Mouse (Mus musculus) heart, postnatal 4 days (tissue): ENCODE measurements around the gene Pomt1. TPM values are rescaled to one million over a fixed set of nuclear protein-coding genes. Genes with fewer than 3 reads are reported as not detected.

Experiments used
- DNase-seq: peaks from one replicate; pipeline ENCODE4 v3.0.0; 2021
- total RNA-seq, 2 experiments: library from RNA; stranded (reverse); gene quantifications; 2 replicates each; pipeline ENCODE4 v1.2.3; 2021

Pomt1 gene
- total RNA-seq, 2 experiments from 2014 or later = 18.0 to 19.1 TPM

GRCm38 (mm10) chr2:32222057-32222456 lies 14.3 kb upstream of the Pomt1 start:
- no peak for DNase-seq

- DNase-seq = no peak
Observed at GRCm38 (mm10) chr2:32235433-32235832, 957 bp upstream of the Pomt1 start.

DNA sequence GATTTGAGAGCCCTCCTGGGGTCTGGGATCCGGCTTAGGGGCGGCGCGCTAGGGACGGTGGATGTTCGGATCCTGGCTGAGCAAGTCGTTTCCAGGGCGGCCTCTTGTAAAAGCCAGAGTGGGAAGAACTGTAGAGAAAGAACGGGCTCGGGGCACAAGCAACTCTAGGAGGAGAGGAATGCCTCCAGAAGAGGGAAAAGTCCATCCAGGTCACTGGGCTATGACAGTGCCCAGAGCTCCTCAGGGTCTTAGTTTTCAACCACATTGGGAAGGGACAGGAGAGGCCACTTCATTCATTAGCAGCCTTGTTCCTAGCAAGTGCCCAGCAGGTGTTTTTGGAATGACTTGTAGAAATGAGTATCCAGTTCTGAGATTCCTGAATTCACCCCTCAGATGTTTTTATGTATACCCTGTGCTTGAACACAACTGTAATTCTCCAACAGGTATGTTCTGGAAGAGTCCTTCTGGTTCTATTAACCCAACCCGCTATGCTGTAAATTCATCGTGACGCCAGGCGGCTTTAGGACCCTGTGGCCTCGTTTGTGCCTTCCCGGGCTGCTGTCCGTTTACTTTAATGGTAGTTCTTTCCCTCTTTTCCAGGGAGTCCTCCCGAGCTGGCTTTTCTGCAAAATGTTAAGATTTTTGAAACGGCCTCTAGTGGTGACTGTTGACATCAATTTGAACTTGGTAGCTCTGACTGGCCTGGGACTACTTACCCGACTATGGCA lies 534 bp downstream of the Pomt1 start:
- DNase-seq = peak; percentile 54

GRCm38 (mm10) chr2:32237571-32237970 lies 1.2 kb downstream of the Pomt1 start:
- no peak for DNase-seq

- DNase-seq = no peak
Observed at GRCm38 (mm10) chr2:32238708-32239435, 2.5 kb downstream of the Pomt1 start.

- no peak for DNase-seq
Observed at GRCm38 (mm10) chr2:32240591-32240990, 4.2 kb downstream of the Pomt1 start.

GRCm38 (mm10) chr2:32242986-32243385 lies 6.6 kb downstream of the Pomt1 start:
- no peak for DNase-seq

DNA sequence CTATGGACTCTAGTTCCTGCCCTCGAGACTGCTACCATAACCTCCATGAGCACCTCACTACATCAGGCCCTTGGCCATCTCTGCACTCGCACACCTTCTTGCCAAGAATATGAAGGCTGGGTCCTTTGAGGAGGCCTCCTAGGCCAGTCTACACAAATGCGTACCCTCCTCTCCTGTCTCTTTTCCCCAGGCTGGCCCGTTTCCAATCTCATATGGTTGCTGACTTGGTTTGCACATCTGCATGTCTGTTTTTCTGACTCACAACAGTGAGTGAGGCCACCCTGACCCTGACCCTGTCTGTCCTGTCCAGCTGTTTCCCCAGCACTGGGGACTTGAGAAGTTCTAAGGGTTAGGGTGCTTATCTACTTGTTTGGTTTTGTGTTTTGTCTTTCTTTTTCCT lies 10.4 kb downstream of the Pomt1 start:
- DNase-seq = no peak

DNA sequence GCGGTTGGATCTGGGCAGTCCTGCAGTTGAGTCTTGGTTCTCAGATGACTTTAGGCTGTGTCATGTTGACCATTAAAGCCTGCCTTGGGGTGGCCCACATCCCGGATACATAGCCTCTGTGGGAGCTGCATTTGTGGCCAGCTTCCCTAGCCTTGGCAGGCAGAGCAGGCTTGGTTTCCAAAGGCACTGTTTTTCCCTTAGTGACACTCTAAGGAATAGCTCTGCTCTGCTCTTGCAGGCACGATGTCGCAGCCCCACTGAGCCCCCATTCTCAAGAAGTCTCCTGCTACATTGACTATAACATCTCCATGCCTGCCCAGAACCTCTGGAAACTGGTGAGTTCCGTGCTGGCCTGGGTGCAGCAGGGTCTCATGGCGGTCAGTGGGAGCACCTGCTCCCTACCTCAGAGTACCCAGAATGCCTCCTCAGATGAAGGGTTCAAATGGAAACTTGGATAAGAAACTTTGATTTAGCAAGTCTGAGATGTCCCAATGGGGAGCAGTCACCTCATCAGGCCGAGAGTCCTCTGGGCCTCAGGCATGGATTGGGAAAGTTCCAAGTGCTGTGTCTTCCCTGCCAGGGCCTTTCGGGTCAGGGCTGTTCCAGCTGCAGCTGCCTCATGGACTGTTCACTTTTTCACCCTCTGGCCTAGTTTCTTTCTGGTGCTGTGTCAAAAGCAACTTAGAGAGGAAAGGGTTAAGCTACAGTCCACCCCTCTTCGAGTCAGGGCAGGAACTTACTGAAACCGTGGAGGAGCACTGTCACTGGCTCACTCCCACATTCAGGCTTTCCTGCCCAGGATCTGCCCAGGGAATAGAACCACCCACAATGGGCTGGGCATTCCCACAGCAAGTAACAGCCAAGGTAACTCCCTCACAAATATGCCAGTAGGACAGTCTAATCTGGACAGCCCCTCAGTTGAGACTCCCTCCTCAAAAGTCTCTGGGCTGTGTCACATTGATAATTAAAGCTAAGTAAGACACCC lies 12.3 kb downstream of the Pomt1 start:
- DNase-seq = no peak

DNA sequence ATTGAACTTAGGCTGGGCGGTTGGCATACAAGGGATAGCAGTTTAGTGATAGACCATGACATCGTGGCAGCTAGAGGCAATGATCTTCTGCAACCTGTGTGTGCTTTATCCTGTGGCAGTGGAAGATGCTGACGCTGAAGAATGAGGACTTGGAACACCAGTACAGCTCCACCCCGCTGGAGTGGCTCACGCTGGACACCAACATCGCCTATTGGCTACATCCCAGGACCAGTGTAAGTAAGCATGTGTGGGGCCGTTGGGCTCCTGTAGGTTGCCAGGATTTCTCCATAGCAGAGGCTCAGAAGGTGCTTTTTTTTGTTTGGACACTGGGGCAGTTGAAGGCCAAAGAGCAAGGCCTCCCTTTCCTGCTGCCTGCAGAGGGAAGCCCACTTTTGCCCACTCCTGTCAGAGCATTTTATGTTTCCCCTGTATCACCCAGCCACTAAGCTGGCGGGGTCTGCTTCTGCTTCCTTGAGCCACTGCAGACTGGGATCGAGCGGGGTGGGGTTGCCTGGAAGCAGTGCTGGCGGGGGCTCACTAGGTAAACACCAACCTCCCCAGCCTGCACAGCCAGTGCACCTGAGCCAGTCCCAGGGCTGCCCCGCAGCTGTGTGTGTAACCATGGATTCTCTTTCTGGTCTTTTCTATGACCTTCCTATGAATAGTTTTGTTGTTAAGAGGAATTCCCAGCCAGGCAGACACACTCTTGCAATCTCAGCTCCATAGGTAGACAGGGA lies 15.6 kb downstream of the Pomt1 start:
- no peak for DNase-seq

DNA sequence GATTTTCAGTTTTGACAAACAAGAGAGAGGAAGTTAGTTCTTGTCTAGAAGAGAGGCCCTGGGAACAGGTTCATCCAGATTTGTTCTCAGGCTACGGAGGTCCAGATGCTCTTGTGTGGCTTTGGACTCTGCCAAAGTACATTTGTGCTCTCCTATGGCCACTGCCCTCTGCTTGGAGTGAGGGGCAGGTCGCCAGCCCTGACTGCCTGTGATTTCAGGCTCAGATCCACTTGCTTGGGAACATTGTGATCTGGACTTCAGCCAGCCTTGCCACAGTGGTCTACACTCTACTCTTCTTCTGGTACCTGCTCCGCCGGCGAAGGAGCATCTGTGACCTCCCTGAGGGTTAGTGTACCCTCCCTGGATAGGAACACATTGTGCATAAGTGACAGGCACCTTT lies 16.3 kb downstream of the Pomt1 start:
- no peak for DNase-seq

- no peak for DNase-seq
Observed at GRCm38 (mm10) chr2:32253352-32253751, 17.0 kb downstream of the Pomt1 start.

- no peak for DNase-seq
Observed at GRCm38 (mm10) chr2:32254563-32254962, 18.2 kb downstream of the Pomt1 start.

GRCm38 (mm10) chr2:32256273-32256672 lies 19.9 kb downstream of the Pomt1 start:
- DNase-seq = no peak

DNA sequence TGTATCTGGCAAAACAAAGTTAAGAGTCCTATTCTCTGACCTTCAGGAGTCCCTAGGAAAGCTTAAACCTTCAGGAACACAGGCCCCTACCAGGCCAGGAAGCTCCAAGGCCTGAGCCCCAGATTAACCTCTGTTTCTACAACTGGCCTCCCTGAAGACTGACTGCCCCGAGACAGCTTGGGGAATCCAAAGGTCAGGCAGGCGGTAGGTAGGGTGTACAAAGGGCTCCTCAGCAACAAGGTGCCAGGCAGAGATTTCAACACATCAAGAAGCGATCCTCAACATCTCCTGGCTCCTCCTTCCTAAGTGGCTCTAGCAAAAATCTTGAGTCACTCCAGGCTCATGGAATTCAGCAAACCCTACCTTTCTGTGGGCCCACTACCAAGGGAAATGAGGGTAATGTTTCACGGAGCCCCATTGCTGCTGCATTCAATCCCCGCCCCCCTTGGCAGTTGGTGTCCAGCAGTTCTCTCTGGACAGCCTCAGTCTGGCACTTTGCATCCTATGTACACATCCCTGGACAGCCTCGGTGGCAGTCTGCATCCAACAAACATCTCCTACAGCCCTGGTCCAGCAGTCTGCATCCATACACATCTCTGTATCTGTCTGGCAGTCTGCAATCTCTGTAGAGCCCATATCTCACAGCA lies 22.6 kb downstream of the Pomt1 start:
- DNase-seq = no peak

DNA sequence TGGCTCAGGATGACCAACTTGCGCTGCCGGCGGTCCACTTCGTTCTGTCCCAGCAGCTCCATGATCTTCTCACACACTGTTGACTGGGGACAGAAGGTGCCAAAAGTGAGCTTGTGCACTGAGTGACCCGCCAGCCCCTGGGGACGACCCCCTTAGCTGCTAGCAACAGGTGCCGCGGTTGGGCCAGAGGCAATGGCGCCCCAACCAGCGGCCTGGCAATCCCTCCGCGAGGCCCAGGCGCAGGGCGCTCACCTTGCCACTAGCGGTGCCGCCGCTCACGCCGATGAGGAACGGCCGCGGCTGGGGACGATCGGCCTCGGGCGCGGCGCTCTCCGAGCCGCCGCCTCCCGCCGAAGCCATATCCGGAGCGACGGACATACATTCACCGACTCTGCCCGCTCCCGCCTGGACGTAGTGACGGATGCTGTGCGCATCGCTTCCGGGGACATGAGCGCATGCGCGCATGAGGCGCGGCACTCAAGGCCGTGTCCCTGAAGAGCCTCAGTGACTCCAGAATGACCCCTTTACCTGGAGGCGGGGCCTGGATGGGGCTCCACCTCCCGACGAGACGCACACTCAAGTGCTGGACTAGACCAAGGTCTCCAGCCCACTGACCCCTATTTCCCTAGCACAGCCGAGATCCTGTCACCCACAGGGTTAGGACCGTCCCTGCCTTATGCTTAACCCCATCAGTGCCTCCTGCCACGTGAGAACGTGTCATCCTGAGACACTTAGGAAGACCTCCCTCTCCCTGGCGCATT lies 23.4 kb downstream of the Pomt1 start, which contains the start of gene Uck1:
TSS of gene Uck1 (minus strand) at position 503 of the 761 bp plus-strand sequence.
- peak; percentile 89 for DNase-seq

GRCm38 (mm10) chr2:32260635-32261034 lies 24.2 kb downstream of the Pomt1 start:
- DNase-seq = peak; percentile 61

DNA sequence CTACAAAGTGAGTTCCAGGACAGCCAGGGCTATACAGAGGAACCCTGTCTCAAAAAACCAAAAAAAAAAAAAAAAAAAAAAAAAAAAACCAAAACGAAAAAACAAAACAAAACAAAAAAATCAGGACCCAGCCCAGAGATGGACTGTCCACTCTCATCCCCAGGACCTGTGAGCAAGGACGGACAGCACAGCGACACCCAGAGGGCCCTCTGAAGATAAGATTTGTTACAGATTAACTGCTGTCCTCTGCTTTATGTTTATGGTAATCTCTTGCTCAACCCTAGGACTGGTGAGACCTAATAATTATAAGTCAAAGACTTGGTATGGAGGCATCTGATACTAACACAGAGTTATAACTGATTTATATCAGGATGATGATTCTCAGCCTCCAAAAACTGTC lies 39.4 kb downstream of the Pomt1 start:
- no peak for DNase-seq

GRCm38 (mm10) chr2:32282289-32282688 lies 45.9 kb downstream of the Pomt1 start:
- no peak for DNase-seq

DNA sequence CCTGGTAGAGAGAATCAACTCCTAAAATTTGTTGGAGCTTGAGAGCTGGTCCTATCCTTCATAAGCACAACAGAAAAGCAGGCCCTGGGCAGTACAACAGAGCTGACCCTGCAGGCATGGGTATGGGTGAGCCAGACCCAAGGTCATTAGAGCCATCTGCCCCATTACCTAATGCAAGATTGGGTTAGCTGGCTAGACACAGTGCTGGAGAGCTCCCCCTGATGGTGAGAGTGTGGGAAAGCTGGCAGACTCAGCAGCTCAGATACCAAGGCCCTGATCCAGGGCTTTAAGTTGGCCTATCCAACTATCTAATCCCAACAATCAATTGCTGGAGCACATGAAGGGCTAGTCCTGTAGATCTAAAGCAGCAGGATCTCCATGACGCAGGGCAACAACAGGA lies 46.3 kb downstream of the Pomt1 start:
- DNase-seq = peak; percentile 61

DNA sequence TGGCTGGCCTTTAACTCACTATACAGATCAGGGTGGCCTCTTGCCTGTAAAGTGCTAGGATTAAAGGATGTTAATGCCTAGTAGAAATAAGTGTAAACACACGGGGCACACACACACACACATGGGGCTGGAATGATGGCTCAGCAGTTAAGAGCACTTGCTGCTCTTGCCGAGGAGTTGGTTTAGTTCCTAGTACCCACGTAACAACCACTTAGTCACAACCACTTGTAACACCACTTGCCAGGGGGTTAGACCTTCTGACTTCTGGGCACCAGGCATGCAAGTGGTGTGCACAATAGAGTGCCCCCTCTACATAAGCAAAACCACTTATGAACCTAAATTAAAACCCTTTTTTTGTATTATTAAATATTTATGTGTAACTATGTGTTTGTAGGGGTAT lies 47.6 kb downstream of the Pomt1 start:
- DNase-seq = no peak
